Mouse (Mus musculus) activated CD4-positive, CD25-positive, alpha-beta regulatory T cell, adult 9 weeks (primary cell): ENCODE data around the gene Vmn1r61. TPM values are rescaled to one million over a fixed set of nuclear protein-coding genes. Genes with fewer than 3 reads are reported as not detected.

Experiments used
- polyA plus RNA-seq: library from polyadenylated mRNA; unstranded; fragments of 100-300 nt; shearing (Covaris generic); gene quantifications from one replicate; pipeline ENCODE4 v1.2.1, GENCODE M21; 2017

Vmn1r61 gene
- polyA plus RNA-seq: not detected

GRCm38 (mm10) chr7:5613195-5613594 is at the start of gene Vmn1r61:
Vmn1r61 (minus strand) TSS chr7:5613295.

Other genes starting within 250 kb of the Vmn1r61 start
- gene Vmn1r58, start 199.9 kb downstream of the Vmn1r61 start, polyA plus RNA-seq: 0.05 TPM
- gene Vmn1r59, start 156.5 kb downstream of the Vmn1r61 start, polyA plus RNA-seq: not detected
- gene Vmn2r28, start 119.3 kb downstream of the Vmn1r61 start, polyA plus RNA-seq: not detected
- 0.12 TPM for gene Vmn1r60, start 66.0 kb downstream of the Vmn1r61 start, polyA plus RNA-seq
- gene Vmn1r62, start 60.3 kb upstream of the Vmn1r61 start, polyA plus RNA-seq: not detected
- gene Vmn1r63, start 192.2 kb upstream of the Vmn1r61 start, polyA plus RNA-seq: not detected